Mouse (Mus musculus): ENCODE measurements at regions not wholly inside any gene's neighbourhood (a gene's known extent, or its start where the extent isn't known, plus 50 kb on each side); places are given as distances from the start of the nearest gene placed in this dataset.
"Not testable (repeated sequence)": the region's sequence is repeated elsewhere in the genome, so short reads cannot be mapped to it uniquely, and the experiment has no call there.

- TF ChIP-seq POLR2A (IDR thresholded peaks at IDR 0.05; ENCODE audit: borderline replicate concordance, extremely low read depth, low read depth, low read length); CTCF (IDR thresholded peaks at IDR 0.05; ENCODE audit: insufficient read depth, low read length): not testable (repeated sequence)
Measured at GRCm38 (mm10) chr14:17560001-17560400, 100.1 kb upstream of the Thrb start.
